Mouse (Mus musculus): ENCODE data around the gene Taf6l. TPM values are rescaled to one million over a fixed set of nuclear protein-coding genes. Genes with fewer than 3 reads are reported as not detected.

Gene Taf6l
- polyA plus RNA-seq, 1 experiment = 17.4 TPM

GRCm38 (mm10) chr19:8798264-8798946, 12.2 kb upstream of the Taf6l start, which contains the start of gene Polr2g:
Gene Polr2g (minus strand): TSS chr19:8798577.
- peak; percentile 88 to 92 for DNase-seq (ENCODE audit: extremely low spot score in 1 of 2, low spot score in 1 of 2)

GRCm38 (mm10) chr19:8790171-8790570, 4.0 kb upstream of the Taf6l start:
- DNase-seq (ENCODE audit: extremely low spot score in 1 of 2, low spot score in 1 of 2) = peak in 1 of 2 experiments; percentile 57

- no peak for DNase-seq (ENCODE audit: extremely low spot score in 1 of 2, low spot score in 1 of 2)
Observed at GRCm38 (mm10) chr19:8789171-8789570, 3.0 kb upstream of the Taf6l start.

GRCm38 (mm10) chr19:8788521-8788920, 2.3 kb upstream of the Taf6l start:
- no peak for DNase-seq (ENCODE audit: extremely low spot score in 1 of 2, low spot score in 1 of 2)

GRCm38 (mm10) chr19:8774951-8775421, 11.2 kb downstream of the Taf6l start:
- DNase-seq (ENCODE audit: extremely low spot score in 1 of 2, low spot score in 1 of 2) = no peak

GRCm38 (mm10) chr19:8774086-8774835, 12.0 kb downstream of the Taf6l start, which contains the start of gene Tmem179b:
Gene Tmem179b (minus strand): TSS chr19:8774467.
- DNase-seq (ENCODE audit: extremely low spot score in 1 of 2, low spot score in 1 of 2) = peak; percentile 93 to 97

- DNase-seq (ENCODE audit: extremely low spot score in 1 of 2, low spot score in 1 of 2) = no peak
Observed at GRCm38 (mm10) chr19:8773409-8773808, 12.8 kb downstream of the Taf6l start.

GRCm38 (mm10) chr19:8772996-8773395, 13.2 kb downstream of the Taf6l start:
- no peak for DNase-seq (ENCODE audit: extremely low spot score in 1 of 2, low spot score in 1 of 2)

- peak; percentile 44 to 86 for DNase-seq (ENCODE audit: extremely low spot score in 1 of 2, low spot score in 1 of 2)
Observed at GRCm38 (mm10) chr19:8770567-8771270, 15.5 kb downstream of the Taf6l start, which contains the start of gene Tmem223. Gene Tmem223 (plus strand): TSS chr19:8770996.

- DNase-seq (ENCODE audit: extremely low spot score in 1 of 2, low spot score in 1 of 2) = no peak
Observed at GRCm38 (mm10) chr19:8765562-8765961, 20.7 kb downstream of the Taf6l start.

- no peak for DNase-seq (ENCODE audit: extremely low spot score in 1 of 2, low spot score in 1 of 2)
Observed at GRCm38 (mm10) chr19:8763276-8763675, 22.9 kb downstream of the Taf6l start.

GRCm38 (mm10) chr19:8760757-8761156, 25.5 kb downstream of the Taf6l start:
- no peak for DNase-seq (ENCODE audit: extremely low spot score in 1 of 2, low spot score in 1 of 2)

- no peak for DNase-seq (ENCODE audit: extremely low spot score in 1 of 2, low spot score in 1 of 2)
Observed at GRCm38 (mm10) chr19:8758899-8759298, 27.3 kb downstream of the Taf6l start.

GRCm38 (mm10) chr19:8757471-8757998, 28.7 kb downstream of the Taf6l start:
- no peak for DNase-seq (ENCODE audit: extremely low spot score in 1 of 2, low spot score in 1 of 2)

- DNase-seq (ENCODE audit: extremely low spot score in 1 of 2, low spot score in 1 of 2) = peak; percentile 68 to 95
Observed at GRCm38 (mm10) chr19:8756635-8757387, 29.4 kb downstream of the Taf6l start, which contains the start of gene Nxf1. Gene Nxf1 (plus strand): TSS chr19:8757073.

- DNase-seq (ENCODE audit: extremely low spot score in 1 of 2, low spot score in 1 of 2) = no peak
Observed at GRCm38 (mm10) chr19:8755652-8756051, 30.6 kb downstream of the Taf6l start.

- no peak for DNase-seq (ENCODE audit: extremely low spot score in 1 of 2, low spot score in 1 of 2)
Observed at GRCm38 (mm10) chr19:8747368-8747767, 38.8 kb downstream of the Taf6l start.

- DNase-seq (ENCODE audit: extremely low spot score in 1 of 2, low spot score in 1 of 2) = no peak
Observed at GRCm38 (mm10) chr19:8745382-8745781, 40.8 kb downstream of the Taf6l start.

GRCm38 (mm10) chr19:8742176-8742575, 44.0 kb downstream of the Taf6l start:
- no peak for DNase-seq (ENCODE audit: extremely low spot score in 1 of 2, low spot score in 1 of 2)
